Mouse (Mus musculus): ENCODE results near the gene Pik3c2g. TPM values are rescaled to one million over a fixed set of nuclear protein-coding genes. Genes with fewer than 3 reads are reported as not detected.

The Pik3c2g gene
- total RNA-seq, 2 experiments from 2014 or later = 0.34 to 0.37 TPM

DNA sequence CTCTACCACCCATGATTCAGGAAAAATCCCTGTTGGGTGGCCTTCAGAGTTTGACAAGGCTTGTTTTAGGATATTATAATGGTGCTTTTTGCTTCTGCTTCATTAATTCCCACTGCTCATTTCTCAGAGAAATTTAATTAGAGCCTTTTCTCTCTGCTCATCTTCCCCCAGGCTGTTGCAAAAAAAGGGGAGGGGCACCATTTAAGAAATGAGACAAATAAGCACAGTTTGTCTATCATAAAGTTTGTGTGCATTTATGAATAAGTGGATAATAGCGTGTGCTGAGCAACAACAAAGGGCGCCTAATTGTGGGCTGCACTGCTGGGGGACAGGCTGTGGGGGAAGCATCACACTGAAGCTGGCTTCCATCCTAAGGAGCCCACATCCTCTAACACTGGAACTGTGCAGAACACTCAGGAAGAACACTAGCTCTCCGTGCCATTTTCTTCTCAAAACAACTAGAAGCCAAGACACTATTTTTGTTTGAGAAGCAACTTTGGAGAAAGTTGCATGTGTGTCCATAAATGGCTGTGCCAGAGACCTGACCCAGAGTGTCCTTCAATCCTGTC lies 131.5 kb downstream of the Pik3c2g start:
- DNase-seq (ENCODE audit: low spot score in 2 of 2) = no peak
- intact Hi-C loops (cut with DNase I) = no loop called here

- intact Hi-C loops (cut with DNase I) = no loop called here
These were observed 132.7 kb downstream of the Pik3c2g start for GRCm38 (mm10) chr6:139719639-139720221.

GRCm38 (mm10) chr6:139735708-139736626 lies 148.9 kb downstream of the Pik3c2g start:
- peak in 1 of 2 experiments; percentile 12 for DNase-seq (ENCODE audit: low spot score in 2 of 2)
- intact Hi-C loops (cut with DNase I) = no loop called here

More at GRCm38 (mm10) chr6:139719639-139720221, 132.7 kb downstream of the Pik3c2g start:
- DNase-seq (ENCODE audit: low spot score in 2 of 2) = no peak

DNA sequence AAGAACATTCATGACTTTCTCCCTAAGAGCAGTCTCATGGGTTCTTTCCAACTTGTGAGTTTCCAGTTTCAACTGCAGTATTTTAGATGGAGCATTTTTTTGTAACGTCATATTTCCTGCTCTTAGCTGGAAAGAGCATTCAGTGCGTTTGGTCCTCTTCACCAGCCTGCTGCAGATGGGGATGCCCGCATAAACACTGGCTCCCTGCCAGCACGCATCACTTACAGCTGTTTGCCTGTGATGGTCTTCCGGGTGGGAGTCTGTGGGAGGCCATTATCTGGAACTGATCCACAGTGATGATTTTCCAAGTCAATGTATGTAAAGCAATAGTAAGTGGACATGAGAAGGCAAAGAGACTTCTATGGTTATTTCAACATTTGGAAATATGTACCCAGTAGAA lies 151.3 kb downstream of the Pik3c2g start:
- DNase-seq (ENCODE audit: low spot score in 2 of 2) = peak in 1 of 2 experiments; percentile 23

GRCm38 (mm10) chr6:139742693-139743432 lies 155.8 kb downstream of the Pik3c2g start:
- no peak for DNase-seq (ENCODE audit: low spot score in 2 of 2)
- intact Hi-C loops (cut with DNase I) = no loop called here

More for the DNA sequence above, 151.3 kb downstream of the Pik3c2g start:
- intact Hi-C loops (cut with DNase I) = no loop called here

GRCm38 (mm10) chr6:139746758-139747479 lies 159.9 kb downstream of the Pik3c2g start:
- no peak for DNase-seq (ENCODE audit: low spot score in 2 of 2)
- intact Hi-C loops (cut with DNase I) = no loop called here

- intact Hi-C loops (cut with DNase I) = no loop called here
These were observed 161.2 kb downstream of the Pik3c2g start for GRCm38 (mm10) chr6:139748091-139748771.

GRCm38 (mm10) chr6:139750599-139750998 lies 163.6 kb downstream of the Pik3c2g start:
- intact Hi-C loops (cut with DNase I) = no loop called here
- DNase-seq (ENCODE audit: low spot score in 2 of 2) = no peak

More at GRCm38 (mm10) chr6:139748091-139748771, 161.2 kb downstream of the Pik3c2g start:
- DNase-seq (ENCODE audit: low spot score in 2 of 2) = no peak

- intact Hi-C loops (cut with DNase I) = no loop called here
These were observed 164.0 kb downstream of the Pik3c2g start for GRCm38 (mm10) chr6:139751022-139751421.

DNA sequence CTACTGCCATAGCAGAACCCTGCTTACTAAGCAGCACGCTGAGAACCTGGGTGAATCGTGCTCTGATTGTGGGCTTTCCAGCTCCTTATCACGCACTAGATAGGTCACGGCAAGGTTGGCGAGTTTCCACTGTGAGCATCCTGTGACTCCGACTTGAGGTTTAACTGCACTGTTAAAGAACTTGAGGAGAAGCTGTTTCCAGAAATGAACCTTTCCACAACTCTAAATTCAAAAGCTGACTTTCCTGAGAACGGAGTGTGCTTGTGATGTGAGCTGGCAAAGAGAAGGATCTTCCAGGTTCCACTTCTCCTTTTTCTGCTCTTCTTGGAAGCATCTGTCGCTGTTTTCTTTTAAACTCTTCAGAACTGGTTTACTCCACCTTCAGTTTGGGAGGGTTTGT lies 170.9 kb downstream of the Pik3c2g start:
- no peak for DNase-seq (ENCODE audit: low spot score in 2 of 2)
- intact Hi-C loops (cut with DNase I) = no loop called here

More at GRCm38 (mm10) chr6:139751022-139751421, 164.0 kb downstream of the Pik3c2g start:
- DNase-seq (ENCODE audit: low spot score in 2 of 2) = peak in 1 of 2 experiments; percentile 19

GRCm38 (mm10) chr6:139760978-139761377 lies 174.0 kb downstream of the Pik3c2g start:
- intact Hi-C loops (cut with DNase I) = no loop called here
- no peak for DNase-seq (ENCODE audit: low spot score in 2 of 2)

- intact Hi-C loops (cut with DNase I) = no loop called here
- no peak for DNase-seq (ENCODE audit: low spot score in 2 of 2)
These were observed 177.4 kb downstream of the Pik3c2g start for GRCm38 (mm10) chr6:139764398-139764797.

GRCm38 (mm10) chr6:139769744-139770473 lies 182.9 kb downstream of the Pik3c2g start:
- intact Hi-C loops (cut with DNase I) = no loop called here
- DNase-seq (ENCODE audit: low spot score in 2 of 2) = no peak

GRCm38 (mm10) chr6:139770535-139770934 lies 183.5 kb downstream of the Pik3c2g start:
- DNase-seq (ENCODE audit: low spot score in 2 of 2) = no peak

GRCm38 (mm10) chr6:139777576-139778282 lies 190.7 kb downstream of the Pik3c2g start:
- no peak for DNase-seq (ENCODE audit: low spot score in 2 of 2)
- intact Hi-C loops (cut with DNase I) = no loop called here

More at GRCm38 (mm10) chr6:139770535-139770934, 183.5 kb downstream of the Pik3c2g start:
- intact Hi-C loops (cut with DNase I) = no loop called here

DNA sequence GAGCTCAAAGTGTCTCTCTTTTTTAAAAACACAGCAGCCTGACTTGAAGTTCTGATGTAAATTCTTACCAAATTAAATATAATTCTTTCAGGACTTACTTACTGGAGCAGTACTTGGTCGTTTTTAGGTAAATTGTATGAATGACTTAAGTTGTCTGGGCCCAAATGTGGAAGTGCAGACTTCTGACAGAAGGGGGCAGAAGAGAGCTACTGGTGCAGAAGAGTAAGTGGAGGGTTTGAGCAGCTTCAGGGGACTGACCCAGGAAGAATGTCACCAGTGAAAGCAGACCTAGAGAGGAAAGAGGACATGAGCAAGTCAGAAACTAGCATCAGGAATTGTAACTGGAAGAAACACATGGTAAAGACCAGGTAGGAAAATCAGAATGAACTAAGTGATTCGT lies 193.0 kb downstream of the Pik3c2g start:
- DNase-seq (ENCODE audit: low spot score in 2 of 2) = no peak
- intact Hi-C loops (cut with DNase I) = no loop called here

DNA sequence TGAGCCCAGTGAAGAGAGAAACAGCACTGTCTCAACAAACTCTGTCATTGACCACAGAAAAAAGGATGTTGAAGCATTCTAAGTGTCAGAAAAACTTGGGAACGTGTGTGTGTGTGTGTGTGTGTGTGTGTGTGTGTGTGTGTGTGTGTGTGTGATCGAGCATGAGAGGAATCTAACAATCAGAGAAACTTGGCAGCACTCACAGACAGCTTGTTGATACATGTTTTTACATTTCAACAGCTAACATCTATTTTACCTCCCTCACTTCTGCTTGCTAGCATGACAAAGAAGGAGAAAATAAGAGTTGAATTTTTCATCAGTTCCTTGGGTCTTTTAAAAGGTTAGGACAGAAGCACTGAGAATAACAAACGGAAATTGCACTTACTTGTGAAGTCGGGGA lies 202.5 kb downstream of the Pik3c2g start:
- no peak for DNase-seq (ENCODE audit: low spot score in 2 of 2)
- intact Hi-C loops (cut with DNase I) = no loop called here

Measured in left cerebral cortex, postnatal 14 days (tissue).